Mouse (Mus musculus) intestine, embryonic 14.5 days (tissue): ENCODE measurements at regions not wholly inside any gene's neighbourhood (a gene's known extent, or its start where the extent isn't known, plus 50 kb on each side); places are given as distances from the start of the nearest gene placed in this dataset.

ENCODE experiments used
- ATAC-seq: fragments of 200-750 bp; cut with Nextera tagmentation; replicated peaks from 2 replicates; pipeline ENCODE4 v1.8.0; 2017; ENCODE audit warnings: low read depth, moderate number of reproducible peaks, moderate TSS enrichment, moderate library complexity; ENCODE audit not compliant: low FRiP score, low TSS enrichment
- DNase-seq: peaks from one replicate; pipeline ENCODE4 v3.0.0-alpha.2; 2018; ENCODE audit warnings: low spot score
- H3K27ac ChIP-seq: fragments of 300-500 bp; sonication (generic); 2 replicates; pipeline ENCODE4 v1.5.1; 2014; ENCODE audit warnings: low read depth, mild to moderate bottlenecking, control low read depth
- H3K27me3 ChIP-seq: fragments of 300-500 bp; sonication (generic); replicated peaks from 2 replicates; pipeline ENCODE4 v1.6.1; 2014; ENCODE audit warnings: low read length, control low read depth; ENCODE audit not compliant: control insufficient read depth, insufficient read depth
- H3K36me3 ChIP-seq: fragments of 300-500 bp; sonication (generic); 2 replicates; pipeline ENCODE4 v1.6.1; 2014; ENCODE audit warnings: low read length, control low read depth; ENCODE audit not compliant: control insufficient read depth, insufficient read depth
- H3K4me1 ChIP-seq: fragments of 300-500 bp; sonication (generic); replicated peaks from 2 replicates; pipeline ENCODE4 v1.6.1; 2014; ENCODE audit warnings: low read length, control low read depth, mixed read lengths; ENCODE audit not compliant: control insufficient read depth, insufficient read depth
- H3K4me2 ChIP-seq: fragments of 300-500 bp; sonication (generic); 2 replicates; pipeline ENCODE4 v1.6.1; 2014; ENCODE audit warnings: low read length
- H3K4me3 ChIP-seq: fragments of 300-500 bp; sonication (generic); 2 replicates; pipeline ENCODE4 v1.5.1; 2014; ENCODE audit warnings: low read depth, low read length, control low read depth, mixed read lengths
- H3K9ac ChIP-seq: fragments of 300-500 bp; sonication (generic); 2 replicates; pipeline ENCODE4 v1.6.1; 2014; ENCODE audit warnings: mild to moderate bottlenecking, low read length
- H3K9me3 ChIP-seq: fragments of 300-500 bp; sonication (generic); 2 replicates; pipeline ENCODE4 v1.6.1; 2016; ENCODE audit warnings: low read length, control low read depth; ENCODE audit not compliant: control insufficient read depth
- WGBS: fragments of 180-500 bp; shearing (Covaris S2); extraction: QIAGEN DNeasy Blood & Tissue Kit; methylation state at CpG from one replicate; pipeline ENCODE4 v1.1.7; 2014; 5-methylcytosine and 5-hydroxymethylcytosine counted together

GRCm38 (mm10) chr19:33078681-33079360, 313.3 kb downstream of the Rnls start:
- no peak overlapping the region for H3K4me3 ChIP-seq
- H3K4me1 ChIP-seq, result no peaks in the 10 kb centered on the region
- no peak overlapping the region for H3K9ac ChIP-seq
- no peak overlapping the region for H3K27ac ChIP-seq
- ATAC-seq (no peak), DNase-seq (no peak)
- no peaks in the 10 kb centered on the region for H3K27me3 ChIP-seq
- 59% methylated on average over 4 of the region's 4 CpGs for WGBS
- no peaks in the 10 kb centered on the region for H3K9me3 ChIP-seq
- H3K36me3 ChIP-seq, result no peaks in the 10 kb centered on the region
- no peak overlapping the region for H3K4me2 ChIP-seq

DNA sequence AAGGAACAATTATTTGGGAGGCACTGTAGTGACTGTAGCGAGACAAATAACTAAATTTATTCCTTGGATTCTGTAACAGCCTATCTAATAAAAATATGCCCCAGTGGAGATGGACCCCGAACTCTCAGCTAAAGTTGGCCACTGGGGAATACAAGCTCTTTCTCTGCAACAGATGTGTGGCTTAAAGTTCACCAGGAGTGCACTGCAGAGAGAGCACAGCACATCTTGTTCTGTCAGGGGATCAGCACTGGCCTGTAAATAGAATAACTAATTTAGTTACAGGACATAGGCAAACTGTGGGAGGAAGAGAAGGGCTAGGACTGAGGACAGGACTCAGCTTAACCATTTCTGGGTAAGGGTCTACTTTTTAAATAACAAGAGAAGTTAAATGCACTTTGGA, 312.1 kb downstream of the Rnls start:
- H3K9ac ChIP-seq, result no peak overlapping the region
- DNase-seq, result no peak
- H3K27me3 ChIP-seq, result no peaks in the 10 kb centered on the region
- no peak overlapping the region for H3K27ac ChIP-seq
- H3K4me1 ChIP-seq, result no peaks in the 10 kb centered on the region
- ATAC-seq, result no peak
- WGBS, result 77% methylated on average over 2 of the region's 2 CpGs
- H3K4me3 ChIP-seq, result no peak overlapping the region
- no peaks in the 10 kb centered on the region for H3K9me3 ChIP-seq
- H3K4me2 ChIP-seq, result no peak overlapping the region
- no peaks in the 10 kb centered on the region for H3K36me3 ChIP-seq

DNA sequence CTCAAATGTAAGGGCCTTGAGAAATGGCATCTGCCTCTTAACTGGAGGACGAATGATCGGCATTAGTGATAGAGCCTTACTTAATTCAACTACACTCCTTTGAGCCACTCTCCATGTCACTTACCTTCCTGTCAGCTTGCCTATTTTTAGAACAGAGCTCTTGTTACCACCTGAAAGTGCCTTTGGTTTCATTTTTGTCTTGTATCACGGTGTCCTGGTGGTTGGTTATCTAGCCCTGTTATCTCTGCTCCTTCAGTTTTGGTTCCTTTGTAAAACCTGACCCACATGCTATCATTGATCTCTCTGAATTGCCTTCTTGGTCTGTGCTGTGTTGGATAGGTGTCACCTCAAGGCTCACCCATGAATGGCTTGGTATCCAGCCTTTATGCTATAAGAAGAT, 310.6 kb downstream of the Rnls start:
- H3K4me1 ChIP-seq, result no peaks in the 10 kb centered on the region
- WGBS, result 92% methylated on average over 3 of the region's 3 CpGs
- ATAC-seq (no peak), DNase-seq (no peak)
- no peak overlapping the region for H3K27ac ChIP-seq
- H3K27me3 ChIP-seq, result no peaks in the 10 kb centered on the region
- H3K4me3 ChIP-seq, result no peak overlapping the region
- H3K9me3 ChIP-seq, result no peaks in the 10 kb centered on the region
- H3K4me2 ChIP-seq, result no peak overlapping the region
- H3K36me3 ChIP-seq, result no peaks in the 10 kb centered on the region
- no peak overlapping the region for H3K9ac ChIP-seq

- no peak overlapping the region for H3K27ac ChIP-seq
- no peaks in the 10 kb centered on the region for H3K4me1 ChIP-seq
- no peak overlapping the region for H3K9ac ChIP-seq
- no peaks in the 10 kb centered on the region for H3K36me3 ChIP-seq
- no peaks in the 10 kb centered on the region for H3K27me3 ChIP-seq
- H3K4me2 ChIP-seq, result no peak overlapping the region
- no peak for ATAC-seq
- DNase-seq, result no peak
- H3K4me3 ChIP-seq, result no peak overlapping the region
- 65% methylated on average over 2 of the region's 2 CpGs for WGBS
- H3K9me3 ChIP-seq, result no peaks in the 10 kb centered on the region
Observed at GRCm38 (mm10) chr19:33083371-33083770, 308.7 kb downstream of the Rnls start.

- H3K4me3 ChIP-seq, result no peak overlapping the region
- H3K4me2 ChIP-seq, result no peak overlapping the region
- no peaks in the 10 kb centered on the region for H3K4me1 ChIP-seq
- DNase-seq, result no peak
- WGBS, result 89% methylated on average over 5 of the region's 5 CpGs
- H3K9ac ChIP-seq, result no peak overlapping the region
- no peaks in the 10 kb centered on the region for H3K9me3 ChIP-seq
- no peaks in the 10 kb centered on the region for H3K27me3 ChIP-seq
- H3K36me3 ChIP-seq, result no peaks in the 10 kb centered on the region
- no peak for ATAC-seq
- no peak overlapping the region for H3K27ac ChIP-seq
Observed at GRCm38 (mm10) chr19:33084683-33085082, 307.4 kb downstream of the Rnls start.
